Mouse (Mus musculus): Measurements from ENCODE around the gene Plcl2.

GRCm38 (mm10) chr17:50510279-50510678 is 1.1 kb downstream of the Plcl2 start:
- TF ChIP-seq CTCF (IDR thresholded peaks at IDR 0.05; ENCODE audit: low read depth, low read length) (no peak), POLR2A (IDR thresholded peaks at IDR 0.05; ENCODE audit: insufficient read depth, low read length) (no peak), EP300 (IDR thresholded peaks at IDR 0.05; ENCODE audit: insufficient read depth, low read depth, low read length) (no peak)
